Mouse (Mus musculus) spleen, adult 12 weeks (tissue): ENCODE data around the gene Alx1.

Experiments
- DNase-seq: peaks from one replicate; pipeline ENCODE4 v3.0.0; 2022; ENCODE audit warnings: low spot score

The Alx1 gene

DNA sequence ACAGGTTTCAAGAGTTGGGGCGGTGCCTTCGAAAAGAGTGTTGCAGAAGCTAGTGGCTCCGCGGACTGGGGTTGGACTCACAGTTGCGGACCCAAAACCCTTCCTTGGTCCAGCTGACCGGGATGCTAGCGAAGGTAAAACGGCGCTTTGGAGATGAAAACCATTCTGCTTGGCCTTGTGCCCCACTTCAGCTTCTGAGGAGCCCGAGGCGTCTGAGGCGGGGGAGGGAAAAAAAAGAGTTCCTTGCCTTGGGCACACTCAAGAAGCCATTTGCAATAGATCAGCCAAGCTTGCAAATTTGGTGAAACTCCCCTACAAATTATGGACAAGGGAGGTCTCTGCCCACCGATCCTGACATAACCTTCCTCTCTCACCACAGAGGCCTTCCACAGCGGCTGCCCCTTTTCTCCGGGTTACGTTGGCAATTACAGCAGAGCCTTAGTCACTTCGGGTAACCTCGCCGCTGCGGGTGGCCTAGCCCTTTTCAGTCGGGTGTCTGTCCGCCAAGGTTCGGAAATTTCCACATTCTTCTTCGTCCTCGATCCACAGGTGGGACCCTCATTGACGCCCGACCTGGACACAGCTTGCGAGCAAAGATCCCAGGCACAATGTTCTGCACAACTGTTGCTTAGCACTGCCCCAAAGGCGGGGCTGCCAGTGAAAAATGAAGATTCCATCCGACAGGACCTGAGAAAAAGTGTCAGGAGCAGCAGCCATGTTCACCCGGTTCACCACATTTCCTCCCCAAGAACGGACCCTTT is at the start of gene Alx1:
TSS of gene Alx1 (minus strand) at position 486 of the 761 bp plus-strand sequence.
- DNase-seq, result no peak

DNA sequence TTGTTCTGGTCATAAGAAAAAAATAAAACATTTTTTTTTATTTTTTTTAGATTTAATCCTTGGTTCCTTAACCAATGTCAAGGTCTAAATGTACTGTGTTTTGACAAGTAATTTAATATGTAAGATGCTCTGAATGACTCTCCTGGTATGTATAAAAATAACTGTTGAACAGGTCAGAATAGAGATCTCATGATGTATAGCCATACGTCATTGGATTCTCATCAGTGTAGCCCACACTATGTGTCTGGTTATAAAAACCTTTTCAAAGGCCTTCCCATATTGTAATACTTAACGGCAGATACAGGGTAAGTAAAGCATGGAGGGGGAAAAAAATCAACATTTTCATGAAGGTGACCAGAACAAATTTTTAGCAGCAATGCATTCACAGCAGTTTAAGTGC is 19.6 kb upstream of the Alx1 start:
- no peak for DNase-seq

DNA sequence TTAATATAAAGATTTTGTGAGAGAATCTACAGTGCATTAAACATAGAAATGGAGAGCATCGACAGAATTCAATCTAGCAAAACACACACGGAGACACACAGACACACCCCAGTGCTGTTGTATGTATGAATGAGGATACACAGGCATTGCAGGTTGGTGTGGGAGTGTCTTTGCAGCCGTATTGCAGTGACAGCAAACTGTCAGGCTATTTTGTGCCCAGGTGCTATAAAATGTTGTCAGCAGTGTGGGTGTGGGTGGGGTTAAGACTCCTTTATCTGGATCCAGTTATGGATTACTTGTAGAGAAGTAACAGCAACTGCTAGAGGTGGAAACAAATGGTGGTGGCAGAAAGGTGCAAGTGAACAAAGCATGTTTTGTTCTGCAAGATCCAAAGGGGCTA is 16.6 kb upstream of the Alx1 start:
- no peak for DNase-seq

DNA sequence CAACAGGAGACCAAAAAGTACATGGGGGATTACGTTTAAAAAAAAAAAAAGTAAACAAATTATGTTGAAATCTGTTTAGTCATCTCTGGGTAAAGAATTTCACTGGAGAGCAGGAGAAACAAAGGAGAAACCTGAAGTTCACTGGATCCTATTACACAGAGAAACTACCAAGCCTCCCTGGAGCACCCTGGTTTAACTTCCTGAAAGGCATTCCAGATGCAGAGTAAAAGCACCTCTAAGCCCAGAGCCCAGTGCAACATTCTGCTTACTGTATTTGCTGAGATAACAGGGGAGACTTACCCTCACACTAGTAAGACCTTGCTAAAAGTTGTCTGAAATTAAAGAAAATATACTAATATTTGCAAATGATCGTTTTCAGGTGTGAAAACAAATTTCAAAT is 15.0 kb upstream of the Alx1 start:
- no peak for DNase-seq

DNA sequence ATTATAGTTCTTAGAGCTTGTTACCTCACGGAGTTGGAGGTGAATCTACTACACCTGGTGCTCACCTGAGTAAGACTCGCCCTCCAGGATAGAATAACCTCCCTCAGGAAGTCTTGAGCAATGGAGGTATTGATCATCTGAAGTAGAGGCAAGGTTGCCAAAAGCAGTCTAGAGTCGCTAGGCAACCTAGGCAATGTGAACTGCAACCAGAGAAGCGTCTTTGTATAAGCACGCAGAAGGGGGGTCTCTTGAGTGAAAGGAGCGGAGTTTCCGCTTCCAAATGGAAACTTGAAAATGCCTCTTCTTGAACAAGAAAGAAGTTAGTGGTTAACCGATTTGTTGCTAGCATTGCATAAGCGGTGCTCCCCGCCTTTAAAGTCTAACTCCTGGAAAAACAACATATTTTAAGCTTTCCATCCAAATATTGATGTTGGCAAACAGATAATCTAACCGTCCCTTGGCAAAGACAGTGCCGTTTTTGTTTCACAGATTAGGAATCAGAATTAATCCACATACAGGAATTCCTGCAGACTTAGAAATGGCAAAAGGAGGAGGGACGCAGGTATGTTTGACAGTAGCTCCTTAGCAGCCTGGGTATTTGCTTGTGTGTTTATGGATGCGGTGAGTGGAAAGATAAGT is 5.1 kb upstream of the Alx1 start:
- DNase-seq, result no peak

DNA sequence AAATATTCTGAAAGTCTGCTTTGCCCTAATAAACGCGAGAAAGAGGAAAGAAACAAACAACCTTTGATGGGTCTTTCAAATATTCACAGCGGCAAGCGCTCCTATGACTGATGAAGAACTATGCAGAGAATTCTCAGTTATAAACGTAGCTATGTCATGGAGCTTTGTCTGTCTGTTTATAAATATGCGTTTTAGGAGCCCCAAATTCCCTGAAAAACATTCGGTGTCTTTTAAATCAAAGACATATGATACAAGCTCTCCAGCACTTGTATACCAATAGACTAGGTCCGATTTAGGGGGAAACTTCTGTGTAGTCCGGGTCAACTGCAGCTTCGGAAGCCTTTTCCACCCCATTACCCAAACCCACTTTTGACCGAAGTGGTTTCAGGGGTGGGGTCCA is 916 bp upstream of the Alx1 start:
- DNase-seq, result no peak

DNA sequence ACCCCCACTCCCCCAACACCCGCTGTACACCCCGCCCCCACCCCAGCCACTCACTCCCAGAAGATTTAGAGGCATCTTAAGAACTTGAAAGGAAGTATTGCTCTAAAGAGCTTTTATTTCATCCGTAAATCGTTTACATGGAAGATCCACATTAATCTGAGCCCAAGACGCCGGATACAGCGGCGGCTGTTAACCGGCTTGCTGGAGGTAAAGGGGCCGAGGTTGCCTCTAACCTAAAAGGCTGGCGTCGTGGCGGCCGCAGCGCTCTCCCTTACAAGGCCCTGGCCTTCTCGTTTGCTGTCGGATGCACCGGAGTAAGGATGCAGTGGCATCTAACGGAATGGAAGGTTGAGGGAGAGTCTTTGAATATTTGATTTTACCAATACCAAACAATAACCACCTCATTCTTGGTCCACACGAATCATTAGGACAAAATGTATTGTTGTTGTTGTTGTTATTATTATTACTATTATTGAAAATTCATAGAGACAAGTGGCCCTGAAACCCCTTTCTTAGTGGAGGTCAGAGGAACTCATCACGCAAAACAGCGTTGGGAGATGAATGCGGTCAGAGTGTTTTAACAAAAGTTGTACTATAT is 784 bp downstream of the Alx1 start:
- DNase-seq, result no peak

DNA sequence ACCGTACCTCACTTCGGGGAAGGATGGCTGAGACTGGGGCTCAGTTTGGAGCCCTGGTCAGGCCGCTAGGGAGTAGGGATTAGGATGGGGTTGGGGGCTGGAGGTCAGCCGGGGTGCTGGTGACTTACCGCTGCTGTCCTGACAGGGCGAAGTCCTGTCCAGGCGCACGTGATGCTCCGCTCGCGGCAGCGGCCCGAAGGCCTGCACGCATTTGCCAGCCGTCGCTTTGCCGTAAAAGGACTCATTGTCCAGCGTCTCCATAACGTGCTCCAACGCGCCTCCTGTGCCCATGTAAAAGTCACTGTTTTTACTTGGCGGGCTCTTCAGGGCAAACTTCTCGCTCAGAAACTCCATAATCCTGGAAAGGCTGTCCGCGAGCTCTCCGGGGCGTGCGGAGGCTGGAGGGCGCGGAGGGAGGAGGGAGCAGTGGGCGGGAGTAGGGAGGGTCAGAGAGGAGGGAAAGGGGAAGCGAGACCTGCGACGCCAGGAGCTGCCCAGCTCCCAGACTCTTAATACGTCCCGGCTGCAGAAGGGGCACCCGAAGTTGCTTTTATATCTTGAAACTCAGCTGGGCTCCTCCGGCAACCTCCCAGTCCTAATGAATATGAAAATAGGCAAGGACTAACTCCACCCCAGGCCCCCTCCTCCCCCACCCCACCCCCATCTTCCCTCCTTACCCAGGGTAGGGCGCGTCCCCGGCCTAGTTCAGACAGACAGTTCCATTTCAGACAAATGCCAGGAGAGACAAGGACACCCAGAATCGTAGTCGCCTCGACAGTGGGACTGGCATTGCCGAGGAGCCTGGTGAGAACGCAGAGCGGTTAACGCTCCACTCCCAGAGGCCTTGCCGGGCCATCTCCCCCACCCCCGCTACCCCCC is 1.5 kb downstream of the Alx1 start:
- DNase-seq, result no peak

DNA sequence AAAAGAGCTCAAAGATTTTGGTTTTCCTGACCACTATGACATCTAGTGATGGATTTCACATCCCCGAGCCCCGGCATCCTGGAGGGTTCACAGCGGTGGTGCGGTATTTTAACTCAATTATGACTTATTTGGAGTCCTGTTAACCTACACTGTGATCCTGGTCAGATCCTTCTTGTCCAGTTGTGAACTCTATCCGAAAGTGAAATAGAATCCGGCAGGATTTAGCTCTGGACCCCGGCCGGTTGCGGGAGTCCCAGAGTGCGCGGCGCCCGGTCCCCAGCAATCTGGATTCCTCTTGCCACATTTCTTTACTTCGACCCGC is 2.1 kb downstream of the Alx1 start:
- DNase-seq, result no peak

DNA sequence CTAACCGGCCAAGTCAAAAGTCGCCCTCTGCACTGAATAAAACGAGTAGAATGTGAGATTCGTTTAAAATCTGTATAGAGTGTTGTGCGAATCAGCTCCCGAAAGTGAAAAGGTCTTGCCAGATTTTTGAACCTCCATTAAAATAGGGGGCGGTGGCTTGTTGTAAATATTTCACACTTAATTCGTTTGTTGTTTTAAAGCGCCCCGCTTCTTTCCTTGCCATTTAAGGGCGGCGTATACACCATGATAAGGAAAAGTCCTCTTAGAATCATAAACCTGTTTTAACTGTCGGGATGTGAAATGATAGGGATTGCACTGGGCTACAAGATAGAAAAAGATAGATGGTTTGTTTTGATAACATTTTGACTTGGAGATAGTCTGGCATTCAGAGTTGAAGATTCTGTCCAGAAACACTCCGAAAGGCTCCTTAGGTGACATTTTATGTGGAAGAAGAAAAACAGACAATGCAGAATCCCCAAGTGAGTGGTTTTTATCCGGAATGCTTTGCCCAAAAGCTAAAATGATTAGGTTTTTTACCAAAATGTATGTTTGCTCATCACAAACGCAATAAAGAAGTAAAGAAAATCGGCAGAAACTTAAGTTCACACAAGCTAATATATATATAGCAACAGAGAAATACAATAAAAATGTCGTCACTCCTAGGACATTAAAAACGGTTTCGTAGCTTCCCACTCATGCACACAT is 2.6 kb downstream of the Alx1 start:
- DNase-seq, result no peak

DNA sequence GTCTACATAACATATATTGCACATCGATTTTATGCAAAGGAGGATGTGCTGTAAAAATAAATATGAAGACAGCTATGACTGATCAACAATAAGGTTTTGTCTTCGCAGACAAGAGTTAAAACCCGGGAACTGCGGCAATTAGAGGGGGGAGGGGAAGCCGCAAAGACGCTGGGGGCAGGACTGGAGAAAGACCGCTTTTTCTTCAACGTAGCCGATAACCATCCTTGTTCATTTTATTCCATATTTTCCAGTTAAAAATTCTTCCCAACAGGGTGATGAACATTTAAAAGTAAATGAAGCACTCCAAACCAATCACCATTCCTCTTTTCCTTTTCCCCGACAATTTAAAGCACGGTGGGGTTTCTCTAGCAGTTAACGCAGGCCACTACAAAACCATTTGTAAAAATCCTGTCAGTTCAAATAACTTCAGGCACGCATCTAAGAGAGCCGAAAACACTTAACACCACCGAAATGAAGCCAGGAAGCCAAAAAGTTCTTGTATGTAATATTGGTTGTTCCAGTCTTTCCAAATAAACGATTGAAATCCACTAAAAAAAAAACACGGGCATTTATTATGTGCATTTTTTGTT is 3.3 kb downstream of the Alx1 start:
- no peak for DNase-seq

DNA sequence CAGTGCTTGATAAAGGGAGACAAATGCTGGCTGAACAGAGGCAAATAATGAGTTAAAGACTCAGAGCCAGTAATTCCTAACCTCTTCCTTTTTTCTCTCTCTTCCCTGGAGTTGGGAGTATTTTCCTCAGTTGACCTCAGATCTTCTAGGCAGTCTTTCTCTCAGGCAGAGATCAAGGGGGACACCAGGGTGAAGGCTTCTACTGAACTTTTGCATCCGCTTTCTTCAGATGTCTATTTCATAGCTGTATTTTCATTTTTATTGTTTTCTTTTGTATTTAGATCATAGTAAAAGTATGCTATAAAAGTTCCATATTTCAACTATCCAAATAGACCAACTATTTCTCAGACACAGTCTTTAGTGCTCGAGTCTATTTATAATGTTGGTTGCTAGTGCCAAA is 27.5 kb downstream of the Alx1 start:
- DNase-seq, result no peak

DNA sequence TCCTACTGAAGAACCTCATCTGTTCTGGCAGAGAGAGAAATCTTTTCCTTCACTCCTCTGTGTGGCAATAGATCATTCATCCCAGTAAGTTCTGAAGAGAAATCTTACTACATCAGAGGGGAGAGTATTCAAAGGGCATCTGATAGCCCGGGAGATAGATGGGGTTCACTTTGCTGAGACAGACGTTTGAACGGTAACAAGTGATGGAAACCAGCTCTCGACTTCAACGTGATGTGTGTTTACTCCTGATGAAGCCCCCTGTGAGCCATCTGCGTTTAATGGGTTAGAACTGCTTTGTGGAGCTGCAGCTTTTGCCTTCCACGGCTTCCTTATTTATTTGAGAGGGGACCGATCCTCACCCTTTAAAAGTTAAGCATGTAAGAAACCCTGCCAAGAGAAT is 29.1 kb downstream of the Alx1 start:
- DNase-seq, result no peak

DNA sequence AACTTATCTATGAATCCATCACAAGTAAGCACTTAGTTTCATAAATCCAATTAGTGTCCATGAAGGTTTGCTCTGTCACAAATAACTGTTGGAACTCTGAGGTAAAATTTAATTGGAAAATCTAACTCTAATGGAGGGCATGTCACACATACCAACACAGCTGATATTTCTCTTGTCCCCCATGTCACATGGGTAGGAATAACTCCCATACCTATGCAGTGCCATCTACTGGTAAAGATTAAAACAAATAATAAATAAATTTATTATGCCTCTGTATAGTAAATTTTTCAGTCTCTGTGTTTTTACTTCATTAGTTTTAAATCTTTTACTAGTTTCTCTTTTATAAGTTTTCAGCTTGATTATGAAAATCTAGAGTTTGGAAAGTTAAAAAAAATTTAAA is 30.4 kb downstream of the Alx1 start:
- no peak for DNase-seq

DNA sequence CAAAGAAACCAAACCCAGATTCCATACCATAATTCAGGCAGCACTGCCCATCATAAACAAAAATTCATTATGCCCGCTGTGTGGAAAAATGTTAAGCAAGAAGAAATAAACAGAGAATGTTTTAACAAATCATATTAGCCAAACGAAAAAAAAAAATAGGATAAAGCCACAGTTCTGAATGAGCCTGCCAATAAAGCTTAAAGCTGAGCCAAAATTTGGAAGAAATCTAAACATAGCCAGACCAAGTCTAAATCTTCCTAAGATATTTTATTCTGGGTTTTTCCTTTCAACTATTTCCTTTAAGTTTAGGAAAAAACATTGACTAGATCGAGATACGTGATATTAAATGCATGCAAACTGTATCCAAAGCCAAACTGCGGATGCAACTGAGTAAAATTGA is 54.9 kb downstream of the Alx1 start:
- no peak for DNase-seq

DNA sequence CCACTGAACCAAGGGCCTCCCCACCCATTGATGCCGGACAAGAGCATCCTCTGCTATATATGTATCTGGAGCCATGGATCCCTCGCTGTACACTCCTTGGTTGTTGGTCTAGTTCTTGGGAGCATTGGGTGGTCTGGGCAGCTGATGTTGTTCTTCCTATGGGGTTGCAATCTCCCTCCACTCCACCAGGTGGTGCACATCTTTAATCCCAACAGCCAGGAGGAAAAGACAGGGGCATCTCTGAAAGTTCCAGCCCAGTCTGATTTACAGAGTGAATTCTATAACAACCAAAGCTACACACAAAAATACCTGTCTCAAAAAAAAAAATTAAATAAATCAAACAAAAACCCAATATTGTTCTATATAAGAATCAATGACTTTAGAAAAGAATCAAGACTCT is 70.4 kb downstream of the Alx1 start:
- DNase-seq, result no peak
